Mouse (Mus musculus) erythroblast, embryonic 14.5 days (primary cell): ENCODE results near the gene BC030499.

ENCODE experiments used
- GATA1 ChIP-seq: IDR thresholded peaks from 2 replicates; pipeline ENCODE4 v1.6.1; 2012; ENCODE audit warnings: low read length, inconsistent platforms, mixed read lengths
- TAL1 ChIP-seq: IDR thresholded peaks from 3 replicates; pipeline ENCODE4 v1.6.1; 2012; ENCODE audit warnings: low read length, inconsistent platforms, mixed read lengths

- TF ChIP-seq TAL1 (no peak), GATA1 (no peak)
Observed at GRCm38 (mm10) chr11:78245627-78246317, 44.9 kb upstream of the BC030499 start, which contains the start of the genes Sdf2 and Supt6.
